Mouse (Mus musculus) neural tube, embryonic 13.5 days (tissue): ENCODE data around the gene Pdk3. TPM values are rescaled to one million over a fixed set of nuclear protein-coding genes. Genes with fewer than 3 reads are reported as not detected.

ENCODE experiments used
- ATAC-seq: fragments of 200-750 bp; cut with Nextera tagmentation; 2 replicates; pipeline ENCODE4 v1.8.0; 2017; ENCODE audit warnings: low read depth, mild to moderate bottlenecking, moderate TSS enrichment, moderate library complexity
- H3K27ac ChIP-seq: fragments of 300-500 bp; sonication (generic); replicated peaks from 2 replicates; pipeline ENCODE4 v1.5.1; 2015; ENCODE audit warnings: moderate library complexity, mild to moderate bottlenecking, inconsistent platforms
- H3K27me3 ChIP-seq: fragments of 300-500 bp; sonication (generic); 2 replicates; pipeline ENCODE4 v1.6.1; 2015; ENCODE audit warnings: mild to moderate bottlenecking, inconsistent platforms
- H3K36me3 ChIP-seq: fragments of 300-500 bp; sonication (generic); 2 replicates; pipeline ENCODE4 v1.6.1; 2015; ENCODE audit warnings: mild to moderate bottlenecking, inconsistent platforms
- H3K4me1 ChIP-seq: fragments of 300-500 bp; sonication (generic); replicated peaks from 2 replicates; pipeline ENCODE4 v1.6.1; 2015; ENCODE audit warnings: inconsistent platforms
- H3K4me2 ChIP-seq: fragments of 300-500 bp; sonication (generic); 2 replicates; pipeline ENCODE4 v1.6.1; 2015; ENCODE audit warnings: inconsistent platforms, mild to moderate bottlenecking, moderate library complexity
- H3K4me3 ChIP-seq: fragments of 300-500 bp; sonication (generic); 2 replicates; pipeline ENCODE4 v1.5.1; 2015; ENCODE audit warnings: mild to moderate bottlenecking, inconsistent platforms
- H3K9ac ChIP-seq: fragments of 300-500 bp; sonication (generic); 2 replicates; pipeline ENCODE4 v1.6.1; 2015; ENCODE audit warnings: moderate library complexity, mild to moderate bottlenecking, inconsistent platforms
- H3K9me3 ChIP-seq: fragments of 300-500 bp; sonication (generic); 2 replicates; pipeline ENCODE4 v1.6.1; 2016; ENCODE audit warnings: inconsistent platforms
- WGBS: fragments of 180-500 bp; shearing (Covaris S2); methylation state at CpG from one replicate; pipeline ENCODE4 v1.1.7; 2015; 5-methylcytosine and 5-hydroxymethylcytosine counted together
- polyA plus RNA-seq: library from polyadenylated mRNA; unstranded; fragments of >200 nt; fragmentation: Nextera tagmentation; extraction: Ambion mirVana; gene quantifications from 2 replicates; pipeline ENCODE4 v1.2.1, GENCODE M21; 2015

The Pdk3 gene
- 25.5 and 31.2 TPM in 2 replicates for polyA plus RNA-seq

DNA sequence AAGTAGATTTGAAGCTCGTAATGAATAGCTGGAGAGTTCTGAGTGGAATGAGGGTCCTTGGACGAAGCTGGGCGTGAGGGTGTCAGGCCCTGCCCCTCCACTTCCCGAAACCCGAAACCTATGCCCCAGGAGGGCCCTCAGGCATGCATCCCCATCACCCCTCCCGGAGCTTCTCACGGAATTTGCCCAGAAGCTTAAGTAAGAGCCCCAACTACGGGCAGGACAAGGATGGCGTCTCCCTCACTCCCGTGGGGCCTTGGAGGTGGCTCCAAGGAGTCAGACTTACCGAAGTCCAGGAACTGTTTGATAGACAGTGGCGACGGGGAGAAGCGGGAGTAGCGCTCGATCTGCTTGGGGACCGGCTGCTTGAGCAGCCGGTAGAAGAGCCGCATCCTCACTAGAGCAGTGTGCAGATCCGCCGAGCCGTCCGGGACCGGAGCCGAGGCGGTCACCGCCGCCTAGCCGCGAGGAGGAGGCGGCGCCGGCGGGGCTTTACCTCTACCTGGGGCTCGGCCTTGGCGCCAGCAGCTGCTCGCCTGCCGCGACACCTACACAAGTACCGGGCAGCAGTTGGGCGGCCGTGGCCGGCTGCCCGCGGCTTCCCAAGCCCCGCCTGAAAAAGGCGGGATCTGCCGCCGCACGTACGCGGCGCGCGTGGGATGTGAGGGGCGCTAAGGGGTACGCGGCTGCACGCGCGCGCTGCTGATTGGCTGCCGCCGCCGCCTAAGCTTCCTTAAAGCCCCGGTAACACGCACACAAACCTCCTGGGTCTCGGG lies at the start of gene Pdk3:
Gene Pdk3 (minus strand): TSS at position 641 of the 776 bp plus-strand sequence.
- H3K9ac ChIP-seq = peak within 1 kb of the TSS; percentile 75
- peak within 1 kb of the TSS; percentile 76 for H3K27ac ChIP-seq
- H3K9me3 ChIP-seq = no peaks in the 10 kb centered on the region
- WGBS = 29% methylated on average over 55 of the region's 68 CpGs
- H3K36me3 ChIP-seq = no peaks in the 10 kb centered on the region
- H3K4me1 ChIP-seq = peaks cover 7% of the 10 kb centered on the region; the same call in 1 of the 2 replicates
- H3K4me3 ChIP-seq = peak within 1 kb of the TSS; percentile 52
- H3K27me3 ChIP-seq = no peaks in the 10 kb centered on the region
- peak; percentile 98 for ATAC-seq
- peak within 1 kb of the TSS; percentile 62 for H3K4me2 ChIP-seq

DNA sequence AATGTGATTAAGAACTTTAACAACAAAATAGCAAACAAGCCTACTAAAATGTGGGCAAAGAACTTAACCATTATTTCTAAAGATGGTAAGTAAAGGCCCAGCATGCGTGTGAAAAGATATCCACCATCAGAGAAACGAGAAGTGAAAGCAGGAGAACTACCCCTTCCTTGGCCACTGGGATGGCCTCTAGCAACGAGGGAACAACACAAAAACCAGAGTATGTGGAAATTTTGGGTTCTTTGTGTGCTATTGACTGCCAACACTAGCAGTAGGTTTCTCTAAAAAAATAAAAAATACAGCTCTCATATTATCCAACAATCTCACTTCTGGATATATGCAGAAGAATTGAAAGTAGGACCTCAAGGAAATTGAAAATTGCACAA lies 45.6 kb upstream of the Pdk3 start:
- Histone ChIP-seq H3K9ac (no peak overlapping the region), H3K4me1 (no peaks in the 10 kb centered on the region), H3K4me3 (no peak overlapping the region), H3K36me3 (no peaks in the 10 kb centered on the region), H3K9me3 (no peaks in the 10 kb centered on the region), H3K27me3 (no peaks in the 10 kb centered on the region), H3K4me2 (no peak overlapping the region), H3K27ac (no peak overlapping the region)
- ATAC-seq = no peak
- 77% methylated on average over 3 of the region's 3 CpGs for WGBS

- Histone ChIP-seq H3K27ac (no peak overlapping the region), H3K9ac (no peak overlapping the region), H3K9me3 (no peaks in the 10 kb centered on the region), H3K4me1 (no peaks in the 10 kb centered on the region), H3K27me3 (no peaks in the 10 kb centered on the region), H3K4me2 (no peak overlapping the region), H3K36me3 (no peaks in the 10 kb centered on the region), H3K4me3 (no peak overlapping the region)
- ATAC-seq = no peak
- 75% methylated on average over 7 of the region's 7 CpGs for WGBS
These were observed 45.1 kb upstream of the Pdk3 start for GRCm38 (mm10) chrX:93876981-93877633.

DNA sequence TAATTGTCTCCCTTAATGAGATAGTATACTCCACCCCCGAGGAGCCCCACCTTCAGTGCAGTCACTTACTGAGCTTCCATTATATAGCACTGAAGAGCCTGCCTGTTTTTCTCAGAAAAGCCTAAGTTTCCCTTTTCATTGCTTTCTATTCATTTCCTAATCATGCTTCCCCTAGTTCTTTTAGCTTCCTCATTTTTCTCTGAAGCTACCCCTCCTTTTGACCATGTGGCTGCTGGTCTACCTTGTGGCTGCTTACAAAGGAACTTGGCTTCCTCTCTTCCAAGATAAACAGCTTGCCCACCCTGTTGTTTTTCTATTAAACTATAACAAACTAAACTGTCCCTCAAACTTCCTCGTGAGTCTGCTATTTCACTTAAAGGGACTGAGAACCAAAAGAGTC lies 31.4 kb upstream of the Pdk3 start:
- no peaks in the 10 kb centered on the region for H3K36me3 ChIP-seq
- 0 out of 2 replicates have a peak, but pooled peaks cover 3% of the 10 kb centered on the region for H3K27me3 ChIP-seq
- WGBS = 55% methylated on average over 2 of the region's 2 CpGs
- H3K4me3 ChIP-seq = no peak overlapping the region
- no peaks in the 10 kb centered on the region for H3K9me3 ChIP-seq
- H3K27ac ChIP-seq = no peak overlapping the region
- H3K4me2 ChIP-seq = no peak overlapping the region
- ATAC-seq = no peak
- H3K9ac ChIP-seq = no peak overlapping the region
- H3K4me1 ChIP-seq = no peaks in the 10 kb centered on the region

GRCm38 (mm10) chrX:93862525-93863086 lies 30.6 kb upstream of the Pdk3 start:
- Histone ChIP-seq H3K4me3 (no peak overlapping the region), H3K4me2 (no peak overlapping the region), H3K4me1 (no peaks in the 10 kb centered on the region), H3K27me3 (0 out of 2 replicates have a peak, but pooled peaks cover 3% of the 10 kb centered on the region), H3K9ac (no peak overlapping the region), H3K9me3 (no peaks in the 10 kb centered on the region), H3K36me3 (no peaks in the 10 kb centered on the region), H3K27ac (no peak overlapping the region)
- no peak for ATAC-seq
- WGBS = 84% methylated on average over 4 of the region's 4 CpGs

DNA sequence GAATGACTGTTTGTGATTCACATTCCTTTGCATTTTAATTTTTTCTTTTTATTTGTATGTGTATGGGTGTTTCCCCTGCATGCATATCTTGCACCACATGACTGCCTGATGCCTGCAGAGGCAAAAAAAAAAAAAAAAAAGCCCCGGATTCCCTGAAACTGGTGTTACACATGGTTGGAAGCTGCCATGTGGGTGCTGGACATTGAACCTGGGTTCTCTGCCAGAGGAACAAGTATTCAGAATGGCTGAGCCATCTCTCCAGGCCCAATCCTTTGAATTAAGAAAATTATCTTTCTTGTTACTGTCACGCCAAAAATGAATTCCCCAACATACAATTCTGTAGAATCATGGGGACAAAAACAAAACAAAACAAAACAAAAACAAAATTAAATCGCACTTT lies 25.8 kb upstream of the Pdk3 start:
- no peak overlapping the region for H3K4me3 ChIP-seq
- H3K36me3 ChIP-seq = no peaks in the 10 kb centered on the region
- H3K4me1 ChIP-seq = no peaks in the 10 kb centered on the region
- ATAC-seq = no peak
- no peaks in the 10 kb centered on the region for H3K9me3 ChIP-seq
- no peak overlapping the region for H3K9ac ChIP-seq
- 77% methylated on average over 3 of the region's 3 CpGs for WGBS
- no peak overlapping the region for H3K27ac ChIP-seq
- H3K27me3 ChIP-seq = no peaks in the 10 kb centered on the region
- H3K4me2 ChIP-seq = no peak overlapping the region

GRCm38 (mm10) chrX:93832337-93832884 lies 410 bp upstream of the Pdk3 start:
- Histone ChIP-seq H3K9me3 (no peaks in the 10 kb centered on the region), H3K27me3 (no peaks in the 10 kb centered on the region), H3K4me3 (peak overlapping the region; percentile 52), H3K4me2 (peak overlapping the region; percentile 62), H3K4me1 (peaks cover 7% of the 10 kb centered on the region; the same call in 1 of the 2 replicates), H3K27ac (peak overlapping the region; percentile 76), H3K9ac (peak overlapping the region; percentile 75), H3K36me3 (no peaks in the 10 kb centered on the region)
- WGBS = 35% methylated on average over 14 of the region's 14 CpGs
- ATAC-seq = peak; percentile 82; the same call in 1 of the 2 replicates

DNA sequence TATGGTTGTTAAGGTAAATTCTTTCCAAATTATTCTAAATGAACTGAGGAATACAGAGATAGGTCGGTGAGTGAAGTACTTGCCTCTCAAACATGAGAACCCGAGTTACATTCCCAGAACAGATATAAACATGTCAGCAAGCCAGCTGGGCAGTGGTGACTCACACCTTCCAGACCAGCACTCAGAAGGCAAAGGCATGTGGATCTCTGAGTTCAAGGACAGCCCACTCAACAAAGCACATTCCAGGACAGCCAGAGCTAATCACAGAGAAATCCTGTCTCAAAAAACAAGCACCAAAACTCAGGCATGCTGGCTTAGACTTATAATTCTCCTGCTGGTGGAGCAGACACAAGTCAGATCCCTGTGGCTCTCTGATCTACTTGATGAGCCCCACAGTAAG lies 6.2 kb downstream of the Pdk3 start:
- no peak overlapping the region for H3K4me3 ChIP-seq
- H3K4me1 ChIP-seq = 0 out of 2 replicates have a peak, but pooled peaks cover 2% of the 10 kb centered on the region
- H3K9me3 ChIP-seq = no peaks in the 10 kb centered on the region
- no peaks in the 10 kb centered on the region for H3K36me3 ChIP-seq
- H3K9ac ChIP-seq = no peak overlapping the region
- no peak overlapping the region for H3K4me2 ChIP-seq
- no peaks in the 10 kb centered on the region for H3K27me3 ChIP-seq
- H3K27ac ChIP-seq = no peak overlapping the region
- ATAC-seq = no peak
- WGBS = 68% methylated on average over 2 of the region's 2 CpGs

- WGBS = 100% methylated on average over 1 of the region's 1 CpGs
These were observed 24.0 kb downstream of the Pdk3 start for GRCm38 (mm10) chrX:93808040-93808439.

GRCm38 (mm10) chrX:93793168-93793567 lies 38.8 kb downstream of the Pdk3 start:
- H3K27ac ChIP-seq = no peak overlapping the region
- H3K4me3 ChIP-seq = no peak overlapping the region
- H3K9ac ChIP-seq = no peak overlapping the region
- H3K36me3 ChIP-seq = no peaks in the 10 kb centered on the region
- H3K27me3 ChIP-seq = no peaks in the 10 kb centered on the region
- H3K4me1 ChIP-seq = no peaks in the 10 kb centered on the region
- ATAC-seq = no peak
- H3K9me3 ChIP-seq = no peaks in the 10 kb centered on the region
- no peak overlapping the region for H3K4me2 ChIP-seq

More at GRCm38 (mm10) chrX:93808040-93808439, 24.0 kb downstream of the Pdk3 start:
- Histone ChIP-seq H3K9me3 (no peaks in the 10 kb centered on the region), H3K27me3 (no peaks in the 10 kb centered on the region), H3K4me2 (no peak overlapping the region), H3K9ac (no peak overlapping the region), H3K4me1 (no peaks in the 10 kb centered on the region), H3K27ac (no peak overlapping the region), H3K36me3 (no peaks in the 10 kb centered on the region), H3K4me3 (no peak overlapping the region)
- no peak for ATAC-seq

GRCm38 (mm10) chrX:93789562-93789961 lies 42.4 kb downstream of the Pdk3 start:
- H3K27me3 ChIP-seq = no peaks in the 10 kb centered on the region
- no peak overlapping the region for H3K27ac ChIP-seq
- WGBS = 77% methylated on average over 1 of the region's 1 CpGs
- H3K36me3 ChIP-seq = no peaks in the 10 kb centered on the region
- no peak overlapping the region for H3K4me2 ChIP-seq
- H3K4me3 ChIP-seq = no peak overlapping the region
- ATAC-seq = no peak
- no peak overlapping the region for H3K9ac ChIP-seq
- H3K4me1 ChIP-seq = no peaks in the 10 kb centered on the region
- H3K9me3 ChIP-seq = no peaks in the 10 kb centered on the region

GRCm38 (mm10) chrX:93760770-93761169 lies 71.2 kb downstream of the Pdk3 start:
- Histone ChIP-seq H3K36me3 (no peaks in the 10 kb centered on the region), H3K4me3 (no peak overlapping the region), H3K4me1 (peaks cover 9% of the 10 kb centered on the region; the same call in 1 of the 2 replicates), H3K9me3 (no peaks in the 10 kb centered on the region), H3K27ac (no peak overlapping the region), H3K27me3 (no peaks in the 10 kb centered on the region), H3K9ac (no peak overlapping the region), H3K4me2 (no peak overlapping the region)
- WGBS = 84% methylated on average over 3 of the region's 3 CpGs
- ATAC-seq = no peak
